Mouse (Mus musculus) megakaryocyte, embryonic 14.5 days (primary cell): ENCODE results near the gene Sycn.

Experiments
- FLI1 ChIP-seq: IDR thresholded peaks from 2 replicates; pipeline ENCODE4 v1.6.1; 2012; ENCODE audit warnings: low read length, inconsistent platforms, mixed read lengths
- GATA1 ChIP-seq: IDR thresholded peaks from 3 replicates; pipeline ENCODE4 v1.6.1; 2012; ENCODE audit warnings: mixed read lengths, low read length, inconsistent platforms, borderline replicate concordance

DNA sequence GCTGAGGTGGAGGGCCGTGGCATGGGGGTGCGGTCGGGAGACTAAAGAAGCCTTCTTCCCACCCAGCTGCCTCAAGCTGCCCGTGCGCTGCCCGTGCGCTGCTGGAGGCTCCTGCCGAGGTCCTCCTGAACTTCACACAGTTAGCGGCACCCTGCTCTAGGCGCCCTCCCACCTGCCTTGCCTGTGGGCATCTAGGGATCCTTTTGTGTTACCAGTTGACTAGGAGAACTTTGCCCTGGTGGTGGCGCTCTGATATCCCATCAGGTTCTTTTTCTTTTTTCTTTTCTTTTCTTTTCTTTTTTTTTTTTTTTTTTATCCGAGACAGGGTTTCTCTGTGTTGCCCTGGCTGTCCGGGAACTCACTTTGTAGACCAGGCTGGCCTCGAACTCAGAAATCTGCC is 49.8 kb upstream of the Sycn start:
- TF ChIP-seq GATA1 (no peak), FLI1 (no peak)
